Mouse (Mus musculus) liver, embryonic 14.5 days (tissue): ENCODE results near the gene Nhlrc4. TPM values are rescaled to one million over a fixed set of nuclear protein-coding genes. Genes with fewer than 3 reads are reported as not detected.

Experiments
- ATAC-seq: fragments of 200-750 bp; cut with Nextera tagmentation; 2 replicates; pipeline ENCODE4 v1.8.0; 2017; ENCODE audit warnings: moderate number of reproducible peaks, mild to moderate bottlenecking, moderate library complexity; ENCODE audit not compliant: insufficient read depth
- DNase-seq, 3 experiments: peaks; one replicate each; pipeline ENCODE4 v3.0.0-alpha.2; 2012 to 2013; ENCODE audit warnings: low read depth in 3 of 3, low spot score in 3 of 3
- H3K27ac ChIP-seq: fragments of 300-500 bp; sonication (generic); 2 replicates; pipeline ENCODE4 v1.5.1; 2014; ENCODE audit warnings: moderate library complexity, mild to moderate bottlenecking, control low read depth, inconsistent platforms
- H3K27me3 ChIP-seq: fragments of 300-500 bp; sonication (generic); 2 replicates; pipeline ENCODE4 v1.6.1; 2014; ENCODE audit warnings: mild to moderate bottlenecking, low read length, moderate library complexity; ENCODE audit not compliant: control insufficient read depth, insufficient read depth
- H3K36me3 ChIP-seq: fragments of 300-500 bp; sonication (generic); replicated peaks from 2 replicates; pipeline ENCODE4 v1.6.1; 2014; ENCODE audit warnings: low read depth; ENCODE audit not compliant: control insufficient read depth, insufficient read depth
- H3K4me1 ChIP-seq, 2 experiments: fragments of 200-500 bp in 1 of 2; fragments of 300-500 bp in 1 of 2; sonication (generic) in 1 of 2; replicated peaks; 2 replicates each; pipeline ENCODE4 v1.6.1; 2012 to 2014; ENCODE audit warnings: antibody characterized with exemption in 1 of 2, inconsistent platforms in 1 of 2, low read length in 1 of 2; ENCODE audit not compliant: control insufficient read depth in 2 of 2, insufficient read depth in 2 of 2
- H3K4me2 ChIP-seq: fragments of 300-500 bp; sonication (generic); 2 replicates; pipeline ENCODE4 v1.6.1; 2014; ENCODE audit warnings: low read depth, mild to moderate bottlenecking, control low read depth, moderate library complexity
- H3K4me3 ChIP-seq, 2 experiments: fragments of 200-500 bp in 1 of 2; fragments of 300-500 bp in 1 of 2; sonication (generic) in 1 of 2; 2 replicates each; pipeline ENCODE4 v1.5.1; 2012 to 2014; ENCODE audit warnings: low read depth in 2 of 2, low read length in 2 of 2, mild to moderate bottlenecking in 2 of 2, control low read depth in 1 of 2, inconsistent platforms in 1 of 2, moderate library complexity in 1 of 2; ENCODE audit not compliant: insufficient read depth in 1 of 2
- H3K9ac ChIP-seq: fragments of 300-500 bp; sonication (generic); replicated peaks from 2 replicates; pipeline ENCODE4 v1.6.1; 2014; ENCODE audit warnings: mild to moderate bottlenecking, control low read depth, moderate library complexity
- H3K9me3 ChIP-seq: fragments of 300-500 bp; sonication (generic); 2 replicates; pipeline ENCODE4 v1.6.1; 2016; ENCODE audit warnings: low read length, mixed read lengths; ENCODE audit not compliant: control insufficient read depth
- CTCF ChIP-seq: IDR thresholded peaks from 2 replicates; pipeline ENCODE4 v1.5.1; 2016; ENCODE audit warnings: antibody characterized with exemption, low read depth, control low read depth
- EP300 ChIP-seq: IDR thresholded peaks from 2 replicates; pipeline ENCODE4 v1.6.1; 2016; ENCODE audit warnings: antibody characterized with exemption, low read depth
- WGBS: fragments of 180-500 bp; shearing (Covaris S2); extraction: QIAGEN DNeasy Blood & Tissue Kit; methylation state at CpG from one replicate; pipeline ENCODE4 v1.1.7; 2014; ENCODE audit not compliant: insufficient replicate concordance; 5-methylcytosine and 5-hydroxymethylcytosine counted together
- polyA plus RNA-seq, 2 experiments: library from polyadenylated mRNA; depleted of rRNA in 1 of 2; stranded (reverse) in 1 of 2; unstranded in 1 of 2; fragments of >200 nt; fragmentation: Nextera tagmentation in 1 of 2; extraction: Ambion mirVana in 1 of 2; gene quantifications; 2 replicates each; pipeline versions ENCODE4 v1.2.1 to v1.2.3; 2012 to 2014

The Nhlrc4 gene
- polyA plus RNA-seq, 2 experiments = 1.9 to 8.9 TPM

DNA sequence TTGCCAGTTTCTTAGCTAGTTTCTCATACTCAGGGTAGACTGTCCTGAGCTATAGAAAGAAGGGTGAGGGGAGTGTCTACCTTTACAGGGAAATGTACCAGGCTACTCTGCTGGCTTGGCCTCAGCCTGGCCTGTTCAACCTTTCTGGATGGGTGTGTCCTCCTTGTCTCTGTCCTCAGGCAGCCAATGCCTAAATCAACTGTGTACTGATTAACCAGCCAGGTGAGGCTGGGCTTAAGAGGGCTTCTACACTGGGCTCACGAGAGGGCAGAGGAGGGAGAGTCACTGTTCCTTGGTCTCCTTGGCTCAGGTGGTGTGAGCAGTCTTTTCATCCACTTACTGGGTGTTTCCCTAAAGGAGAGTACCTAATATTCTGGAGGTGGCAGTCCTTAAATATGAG is 23.4 kb upstream of the Nhlrc4 start:
- no peak for DNase-seq
- ATAC-seq = peak; percentile 66
- H3K4me1 ChIP-seq = peaks cover 18 to 19% of the 10 kb centered on the region in 2 experiments
- no peak overlapping the region for H3K4me3 ChIP-seq
- H3K27ac ChIP-seq = peak overlapping the region; percentile 38
- H3K27me3 ChIP-seq = no peaks in the 10 kb centered on the region
- WGBS = 17% methylated on average over 1 of the region's 1 CpGs
- no peaks in the 10 kb centered on the region for H3K9me3 ChIP-seq
- peaks cover 9% of the 10 kb centered on the region; the same call in 1 of the 2 replicates for H3K36me3 ChIP-seq
- no peak for TF ChIP-seq CTCF
- TF ChIP-seq EP300 = no peak
- no peak overlapping the region for H3K4me2 ChIP-seq
- H3K9ac ChIP-seq = peak overlapping the region; percentile 16; the same call in 1 of the 2 replicates

DNA sequence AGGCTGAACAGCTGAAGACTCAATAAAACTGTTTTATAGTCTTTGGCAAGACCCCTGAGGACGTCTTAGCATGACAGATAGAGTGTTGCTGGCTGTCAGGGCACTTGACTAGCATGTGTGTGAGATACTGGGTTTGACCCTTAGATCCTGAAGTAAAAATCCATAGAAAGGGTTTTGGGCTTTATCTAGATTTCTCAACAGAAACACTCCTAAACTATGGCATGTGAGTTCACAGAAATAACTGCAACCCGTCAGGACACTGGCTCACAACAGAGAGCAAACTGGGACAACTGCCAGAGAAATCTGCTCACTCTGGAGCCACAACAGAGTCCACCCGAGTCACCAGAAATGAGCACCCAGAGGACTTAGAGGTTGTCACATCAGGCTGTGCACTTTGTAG is 22.9 kb upstream of the Nhlrc4 start:
- WGBS = 50% methylated on average over 3 of the region's 3 CpGs
- TF ChIP-seq CTCF (no peak), EP300 (no peak)
- Histone ChIP-seq H3K4me1 (peaks cover 22 to 23% of the 10 kb centered on the region in 2 experiments), H3K4me3 (no peak overlapping the region), H3K4me2 (no peak overlapping the region), H3K9me3 (no peaks in the 10 kb centered on the region), H3K27me3 (no peaks in the 10 kb centered on the region), H3K36me3 (peaks cover 10% of the 10 kb centered on the region; the same call in 1 of the 2 replicates), H3K9ac (0 out of 2 replicates have a peak overlapping the region, but pooled peaks have one; percentile 16), H3K27ac (peak overlapping the region; percentile 38)
- ATAC-seq = no peak
- DNase-seq = no peak

DNA sequence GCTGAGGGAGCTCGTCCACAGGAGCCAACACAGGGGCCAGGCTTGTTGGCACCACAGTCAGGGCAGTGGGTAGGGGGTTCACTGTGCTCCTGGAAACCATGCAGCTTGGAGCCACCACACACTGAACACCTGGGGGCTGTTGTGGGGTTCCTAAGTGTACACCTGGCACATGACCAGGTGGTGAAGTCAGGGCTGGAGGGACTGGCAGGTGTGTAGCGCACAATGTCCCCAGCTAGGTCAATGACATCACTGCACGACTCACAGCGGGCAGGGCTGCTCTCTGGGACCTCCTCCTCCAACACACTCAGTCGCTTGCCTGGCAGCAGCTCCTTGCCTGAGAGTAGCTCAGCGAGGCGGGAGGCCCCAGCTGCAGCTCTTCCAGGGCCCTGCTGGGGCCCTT is 19.5 kb upstream of the Nhlrc4 start:
- TF ChIP-seq EP300 = no peak
- no peak for TF ChIP-seq CTCF
- Histone ChIP-seq H3K27ac (peak overlapping the region; percentile 85), H3K4me2 (no peak overlapping the region), H3K36me3 (peaks cover 10% of the 10 kb centered on the region; the same call in 1 of the 2 replicates), H3K9ac (0 out of 2 replicates have a peak overlapping the region, but pooled peaks have one; percentile 14), H3K27me3 (no peaks in the 10 kb centered on the region), H3K9me3 (no peaks in the 10 kb centered on the region), H3K4me3 (no peak overlapping the region), H3K4me1 (peaks cover 40 to 43% of the 10 kb centered on the region in 2 experiments)
- ATAC-seq = no peak
- no peak for DNase-seq
- WGBS = 72% methylated on average over 7 of the region's 7 CpGs

DNA sequence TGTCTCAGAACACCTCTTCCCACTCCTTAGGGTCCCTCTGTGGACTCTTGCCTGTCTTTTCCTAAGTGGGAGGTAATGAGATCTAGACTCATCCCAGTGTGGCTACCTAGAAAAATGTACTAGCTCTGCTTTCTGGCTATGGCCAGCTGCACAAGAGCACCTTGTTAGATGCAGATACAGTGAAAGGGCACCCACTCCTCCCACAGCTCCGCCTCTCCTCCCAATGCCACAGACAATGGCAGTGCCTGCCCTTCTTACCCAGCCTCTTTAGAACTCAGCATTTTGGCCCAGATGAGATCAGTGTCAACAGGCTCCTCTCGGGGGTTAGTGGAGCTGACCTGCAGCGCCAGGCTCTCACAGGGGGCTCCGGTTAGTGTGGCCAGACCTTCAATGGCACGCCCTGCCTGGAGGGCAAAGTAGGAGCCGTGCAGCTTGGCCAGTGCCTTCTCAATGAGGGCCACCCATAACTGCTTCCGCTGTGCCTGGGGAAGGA is 17.7 kb upstream of the Nhlrc4 start:
- ATAC-seq (no peak), DNase-seq (no peak)
- Histone ChIP-seq H3K36me3 (peaks cover 10% of the 10 kb centered on the region; the same call in 1 of the 2 replicates), H3K27me3 (no peaks in the 10 kb centered on the region), H3K4me1 (peaks cover 30 to 31% of the 10 kb centered on the region in 2 experiments), H3K9ac (peak overlapping the region; percentile 82), H3K9me3 (no peaks in the 10 kb centered on the region), H3K4me3 (peak overlapping the region; percentile 51 to 54), H3K27ac (peak overlapping the region; percentile 85), H3K4me2 (peak overlapping the region; percentile 73)
- WGBS = 83% methylated on average over 7 of the region's 7 CpGs
- TF ChIP-seq CTCF = no peak
- TF ChIP-seq EP300 = no peak

DNA sequence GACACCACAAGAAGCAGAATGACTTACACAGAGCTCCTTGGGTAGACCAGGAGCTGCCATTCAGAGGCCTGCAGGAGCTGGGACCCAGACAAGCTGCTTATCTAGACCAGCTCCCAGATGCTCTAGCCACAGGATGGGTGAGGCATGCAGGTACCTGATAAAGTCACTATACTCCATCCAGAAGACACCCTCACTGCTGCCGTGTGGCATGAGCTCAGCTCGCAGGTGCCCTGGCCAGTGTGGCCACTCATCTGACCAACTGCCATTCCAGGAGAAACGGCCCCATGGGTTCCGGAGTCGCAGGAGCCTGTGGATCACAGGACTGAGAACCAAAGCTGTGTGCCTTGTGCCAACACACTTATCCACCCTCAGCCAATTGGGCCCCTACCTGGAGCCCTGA is 16.8 kb upstream of the Nhlrc4 start:
- no peaks in the 10 kb centered on the region for H3K9me3 ChIP-seq
- DNase-seq (peak; percentile 87 to 90 (median 88)), ATAC-seq (peak; percentile 97)
- peak overlapping the region; percentile 82 for H3K9ac ChIP-seq
- TF ChIP-seq CTCF (no peak; the same call in 1 of the 2 replicates), EP300 (peak; percentile 97)
- no peaks in the 10 kb centered on the region for H3K27me3 ChIP-seq
- H3K27ac ChIP-seq = peak overlapping the region; percentile 91
- WGBS = 27% methylated on average over 5 of the region's 5 CpGs
- peaks cover 10% of the 10 kb centered on the region; the same call in 1 of the 2 replicates for H3K36me3 ChIP-seq
- peaks cover 30 to 31% of the 10 kb centered on the region in 2 experiments for H3K4me1 ChIP-seq
- peak overlapping the region; percentile 73 for H3K4me2 ChIP-seq
- H3K4me3 ChIP-seq = peak overlapping the region; percentile 51 to 54
